8 mouse cellular contexts compared by ENCODE assay signal in the genomic region with DNA sequence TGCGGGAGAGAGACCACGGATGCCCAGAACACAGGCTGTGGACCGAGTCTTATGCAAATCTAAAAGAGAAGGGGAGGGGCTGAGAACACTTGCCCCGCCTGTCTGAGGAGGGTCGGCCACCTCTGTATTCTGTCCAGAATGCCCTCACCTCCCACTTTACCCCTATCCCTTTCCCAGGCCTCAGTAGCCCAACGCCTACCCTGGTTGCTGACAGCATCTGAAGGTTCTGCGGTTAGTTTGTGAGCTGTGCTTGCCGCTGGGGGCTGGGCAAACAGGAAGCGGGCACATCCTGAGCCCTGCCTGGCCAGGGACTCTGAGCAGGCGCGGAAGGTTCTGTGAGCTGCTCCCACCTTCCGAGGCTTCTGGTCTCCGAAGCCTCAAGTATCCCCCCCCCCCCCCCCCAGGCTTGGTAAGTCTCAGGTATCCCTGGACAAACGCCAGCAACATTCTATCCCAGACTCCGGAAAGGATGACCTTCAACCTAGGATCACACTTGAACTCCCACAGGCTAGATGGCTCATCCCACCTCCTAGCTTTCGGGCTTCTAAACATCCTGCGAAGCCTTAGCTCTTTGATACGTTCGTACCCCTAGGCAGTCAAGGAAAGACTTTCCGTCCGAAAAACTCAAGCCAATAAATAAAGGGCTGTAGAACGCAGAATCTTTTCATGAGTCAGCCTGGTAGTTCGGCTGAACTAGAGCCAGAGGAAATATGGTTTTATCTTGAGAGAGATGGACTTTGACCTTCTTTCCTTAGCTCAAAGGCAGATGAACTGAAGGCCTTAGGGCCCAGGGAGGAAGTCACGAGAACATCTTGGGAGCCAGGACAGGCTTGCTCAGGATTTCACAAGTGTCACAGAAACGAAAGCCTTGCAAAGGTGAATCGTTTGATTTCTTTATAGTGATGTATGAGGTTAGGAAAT. TPM values are rescaled to one million over a fixed set of nuclear protein-coding genes. Genes with fewer than 3 reads are reported as not detected.
DNase-seq lines count a peak whose midpoint lies in the region; ATAC-seq and TF ChIP-seq lines count a peak whose summit lies in the region.

No protein-coding gene starts in this region.

- TF ChIP-seq RAD21 in MEL (IDR thresholded peaks at IDR 0.05; ENCODE audit: low read depth, low read length) = no peak

- DNase-seq in A20 (ENCODE audit: low read depth, low spot score) (peak; percentile 72), MEL (ENCODE audit: low read depth, low spot score) (peak; percentile 71)
- DNase-seq in liver, adult 2 months (ENCODE audit: extremely low read depth, low read depth, low spot score) = peak; percentile 17
- DNase-seq in naive thymus-derived CD4-positive, alpha-beta T cell, adult 2 months (ENCODE audit: low read depth) = peak; percentile 73
- DNase-seq in left cerebral cortex, adult 11 months (ENCODE audit: low spot score) = no peak
- DNase-seq in urinary bladder, postnatal 25 days (ENCODE audit: low spot score) = no peak
- no peak for DNase-seq in left cerebral cortex, adult 8-10 months (ENCODE audit: low spot score in 2 of 2)

- H3K27me3 ChIP-seq in MEL (ENCODE audit: control insufficient read depth in 1 of 2, insufficient read depth in 2 of 2, low read length in 2 of 2) = no peaks in the 10 kb centered on the region
- no peaks in the 10 kb centered on the region for H3K27me3 ChIP-seq in hindbrain, embryonic 15.5 days
- H3K27me3 ChIP-seq in liver, adult 2 months (ENCODE audit: control insufficient read depth, insufficient read depth, low read length) = no peaks in the 10 kb centered on the region

- no peaks in the 10 kb centered on the region for H3K79me2 ChIP-seq in MEL (ENCODE audit: control insufficient read depth, insufficient read depth, low read length, poor library complexity)
- no peaks in the 10 kb centered on the region for H3K79me2 ChIP-seq in liver, adult 2 months (ENCODE audit: control insufficient read depth, insufficient read depth, low read length)

- WGBS in hindbrain, embryonic 15.5 days = 67% methylated on average over 25 of the region's 26 CpGs
- WGBS in liver, adult 2 months = 33% methylated on average over 25 of the region's 26 CpGs

- ATAC-seq in hindbrain, embryonic 15.5 days (ENCODE audit: low FRiP score, low read depth) = no peak

- no peaks in the 10 kb centered on the region for H3K9me3 ChIP-seq in MEL (replicated peaks; ENCODE audit: insufficient read depth, low read length)
- no peaks in the 10 kb centered on the region for H3K9me3 ChIP-seq in hindbrain, embryonic 15.5 days

- H3K4me3 ChIP-seq in MEL (ENCODE audit: control insufficient read depth in 1 of 2, insufficient read depth in 1 of 2, low read depth in 2 of 2, low read length in 2 of 2) = peak overlapping the region; percentile 55 to 63
- H3K4me3 ChIP-seq in hindbrain, embryonic 15.5 days = no peak overlapping the region
- H3K4me3 ChIP-seq in liver, adult 2 months (ENCODE audit: insufficient read depth, low read depth, low read length) = peak overlapping the region; percentile 30; the same call in 1 of the 2 replicates

- no peak for TF ChIP-seq POLR2A in MEL (IDR thresholded peaks at IDR 0.05; ENCODE audit: control insufficient read depth in 1 of 2, insufficient read depth in 1 of 2, low read depth in 1 of 2, low read length in 2 of 2, poor library complexity in 1 of 2)
- no peak for TF ChIP-seq POLR2A in liver, adult 2 months (IDR thresholded peaks at IDR 0.05; ENCODE audit: extremely low read depth, insufficient read depth, low read length)

- TF ChIP-seq CTCF in MEL (IDR thresholded peaks at IDR 0.05 in 2 of 3, conservative IDR thresholded peaks at IDR 0.05 in 1 of 3; ENCODE audit: control insufficient read depth in 1 of 3, insufficient read depth in 1 of 3, low read depth in 2 of 3, low read length in 3 of 3, poor library complexity in 1 of 3, severe bottlenecking in 1 of 3) = no peak
- TF ChIP-seq CTCF in liver, adult 2 months (IDR thresholded peaks at IDR 0.05; ENCODE audit: low read depth, low read length) = no peak

- peaks cover 19 to 35% of the 10 kb centered on the region in 2 experiments for H3K4me1 ChIP-seq in MEL (ENCODE audit: control insufficient read depth in 1 of 2, insufficient read depth in 2 of 2, low read length in 2 of 2)
- 0 out of 2 replicates have a peak, but pooled peaks cover 9% of the 10 kb centered on the region for H3K4me1 ChIP-seq in hindbrain, embryonic 15.5 days (replicated peaks)
- H3K4me1 ChIP-seq in liver, adult 2 months (ENCODE audit: control insufficient read depth, insufficient read depth, low read length) = no peaks in the 10 kb centered on the region

- H3K27ac ChIP-seq in MEL (ENCODE audit: control insufficient read depth, low read depth, low read length) = peak overlapping the region; percentile 55
- H3K27ac ChIP-seq in hindbrain, embryonic 15.5 days (replicated peaks) = no peak overlapping the region
- H3K27ac ChIP-seq in liver, adult 2 months (replicated peaks; ENCODE audit: insufficient read depth, low read depth, low read length) = peak overlapping the region; percentile 44

- TF ChIP-seq EP300 in MEL (IDR thresholded peaks at IDR 0.05; ENCODE audit: low read depth in 1 of 2, low read length in 2 of 2) = peak in 1 of 2 experiments; percentile 54; a peak in 2 of 4 replicates

- peaks cover 0 to 26% of the 10 kb centered on the region in 2 experiments; a peak in 2 of 4 replicates for H3K36me3 ChIP-seq in MEL (ENCODE audit: control insufficient read depth in 1 of 2, insufficient read depth in 2 of 2, low read length in 2 of 2)
- no peaks in the 10 kb centered on the region for H3K36me3 ChIP-seq in hindbrain, embryonic 15.5 days
- H3K36me3 ChIP-seq in liver, adult 2 months (ENCODE audit: control insufficient read depth, insufficient read depth, low read length) = no peaks in the 10 kb centered on the region

- peak overlapping the region; percentile 56 for H3K9ac ChIP-seq in MEL (ENCODE audit: control insufficient read depth, low read depth, low read length, poor library complexity, severe bottlenecking)
- H3K9ac ChIP-seq in hindbrain, embryonic 15.5 days = no peak overlapping the region
- H3K9ac ChIP-seq in liver, adult 2 months (ENCODE audit: low read depth, low read length) = no peak overlapping the region

- H3K4me2 ChIP-seq in hindbrain, embryonic 15.5 days = 0 out of 2 replicates have a peak overlapping the region, but pooled peaks have one; percentile 19

TF ChIP-seq in MEL, 35 proteins besides CTCF, POLR2A, EP300 and RAD21:
- TF ChIP-seq MEF2A (IDR thresholded peaks at IDR 0.05; ENCODE audit: extremely low read depth, insufficient replicate concordance, low read depth, low read length, poor library complexity, severe bottlenecking) (no peak), ELF1 (IDR thresholded peaks at IDR 0.05; ENCODE audit: low read depth, low read length) (peak; percentile 46; the same call in 1 of the 2 replicates), GATA1 (IDR thresholded peaks at IDR 0.05; ENCODE audit: low read depth, low read length) (no peak), NRF1 (IDR thresholded peaks at IDR 0.05; ENCODE audit: insufficient read depth, low read depth, low read length, poor library complexity, severe bottlenecking) (peak; percentile 58), POLR2AphosphoS2 (IDR thresholded peaks at IDR 0.05; ENCODE audit: low read length) (no peak), SIN3A (IDR thresholded peaks at IDR 0.05; ENCODE audit: low read length) (peak; percentile 36; the same call in 1 of the 2 replicates), MAFK (IDR thresholded peaks at IDR 0.05; ENCODE audit: borderline replicate concordance, low read depth, low read length) (no peak), MXI1 (IDR thresholded peaks at IDR 0.05; ENCODE audit: low read depth, low read length) (no peak), ZC3H11A (IDR thresholded peaks at IDR 0.05; ENCODE audit: low read depth, low read length) (no peak), NELFE (IDR thresholded peaks at IDR 0.05; ENCODE audit: low read depth, low read length) (0 out of 2 replicates have a peak, but pooled peaks have one; percentile 27), USF1 (IDR thresholded peaks at IDR 0.05; ENCODE audit: low read depth, low read length) (no peak), ZKSCAN1 (IDR thresholded peaks at IDR 0.05; ENCODE audit: low read depth, low read length) (no peak), HCFC1 (IDR thresholded peaks at IDR 0.05; ENCODE audit: low read depth, low read length) (0 out of 2 replicates have a peak, but pooled peaks have one; percentile 5), TCF12 (IDR thresholded peaks at IDR 0.05; ENCODE audit: low read depth, low read length) (no peak), ETS1 (IDR thresholded peaks at IDR 0.05; ENCODE audit: low read depth, low read length) (peak; percentile 49), UBTF (IDR thresholded peaks at IDR 0.05; ENCODE audit: borderline replicate concordance, insufficient read depth, low read depth, low read length) (no peak), MAZ (IDR thresholded peaks at IDR 0.05; ENCODE audit: low read depth, low read length) (no peak), GABPA (IDR thresholded peaks at IDR 0.05; ENCODE audit: low read depth, low read length) (no peak), CHD2 (IDR thresholded peaks at IDR 0.05; ENCODE audit: low read length) (no peak), RCOR1 (IDR thresholded peaks at IDR 0.05; ENCODE audit: low read depth, low read length) (no peak), CHD1 (IDR thresholded peaks at IDR 0.05; ENCODE audit: low read depth, low read length) (no peak), E2F4 (IDR thresholded peaks at IDR 0.05; ENCODE audit: borderline replicate concordance, low read depth, low read length) (no peak)

RNA-seq across cellular contexts. Expression of gene Sash3, which starts 2.6 kb away (rescaled TPM):
- total RNA-seq in MEL (2012; rRNA removed) = 0.31 and 0.56 TPM in 2 replicates
- polyA plus RNA-seq in MEL (2012; ENCODE audit: insufficient read depth in 1 of 2, insufficient read length in 2 of 2, low read depth in 1 of 2, low replicate concordance in 2 of 2, missing spikeins in 1 of 2) = 1 to 10 TPM in 1 of 2 experiments, not detected in 1; 1.2 TPM
- polyA plus RNA-seq in hindbrain, embryonic 15.5 days (2015; fragmentation: Nextera tagmentation; extraction: Ambion mirVana) = 0.97 and 1.4 TPM in 2 replicates
- 0.83 and 1.5 TPM in 2 replicates for total RNA-seq in liver, adult 2 months (2014; rRNA removed)
- 0.72 and 1.4 TPM in 2 replicates for polyA plus RNA-seq in liver, adult 2 months (2012; rRNA removed)
- 1 to 10 TPM; 1.4 to 2.5 (median 1.9) TPM for total RNA-seq in left cerebral cortex, adult 8-10 months (2022)

RNA-seq across cellular contexts. Expression of gene Xpnpep2, which starts 35.1 kb away (rescaled TPM):
- 0.31 and 0.62 TPM in 2 replicates for total RNA-seq in MEL (2012; rRNA removed)
- polyA plus RNA-seq in MEL (2012; ENCODE audit: insufficient read depth in 1 of 2, insufficient read length in 2 of 2, low read depth in 1 of 2, low replicate concordance in 2 of 2, missing spikeins in 1 of 2) = 1 to 10 TPM in 1 of 2 experiments, not detected in 1; 1.9 TPM
- 0.58 and 0.92 TPM in 2 replicates for polyA plus RNA-seq in hindbrain, embryonic 15.5 days (2015; fragmentation: Nextera tagmentation; extraction: Ambion mirVana)
- total RNA-seq in liver, adult 2 months (2014; rRNA removed) = not detected in 2 replicates
- not detected in 2 replicates for polyA plus RNA-seq in liver, adult 2 months (2012; rRNA removed)
- 1 to 10 TPM in 1 of 4 experiments, under 1 TPM in 3; 0.09 to 1.1 (median 0.57) TPM for total RNA-seq in left cerebral cortex, adult 8-10 months (2022)

Comparison
In these comparisons a context has a peak if more than half of its experiments do, and no peak if none do; other contexts are left out.
1. DNase-seq: peak in A20 (single experiment), MEL (single experiment), liver, adult 2 months (single experiment) and naive thymus-derived CD4-positive, alpha-beta T cell, adult 2 months (single experiment); none in left cerebral cortex, adult 11 months (single experiment), urinary bladder, postnatal 25 days (single experiment) and left cerebral cortex, adult 8-10 months (0 of 2).